Mouse (Mus musculus): Measurements from ENCODE around the gene Rnf6.

DNA sequence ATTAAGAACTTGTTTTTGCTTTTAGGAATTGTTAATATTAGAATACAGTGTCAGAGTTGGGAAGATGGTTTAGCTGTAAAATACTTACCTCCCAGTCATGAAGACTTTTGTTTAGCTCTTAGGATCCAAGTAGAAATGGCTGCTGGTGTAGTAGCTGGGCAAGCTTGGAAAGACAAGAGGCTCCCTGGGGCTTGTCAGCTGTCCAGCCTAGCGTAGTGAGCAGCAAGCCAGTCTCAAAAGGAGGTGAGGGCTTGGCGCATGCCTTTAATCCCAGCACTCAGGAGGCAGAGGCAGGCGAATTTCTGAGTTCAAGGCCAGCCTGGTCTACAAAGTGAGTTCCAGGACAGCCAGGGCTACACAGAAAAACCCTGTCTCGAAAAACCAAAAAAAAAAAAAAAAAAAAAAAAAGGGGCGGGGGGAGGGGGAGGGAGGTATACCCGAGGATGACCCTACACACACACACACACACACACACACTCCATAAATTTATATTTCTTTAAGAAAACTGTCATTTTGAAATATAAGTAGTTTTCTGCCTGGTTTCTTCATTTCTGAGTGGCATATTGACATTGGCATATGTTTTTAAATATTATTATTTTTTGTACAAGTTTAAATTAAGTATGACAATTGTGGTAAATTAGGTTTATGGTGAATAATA lies 44.7 kb upstream of the Rnf6 start:
- TF ChIP-seq POLR2A (IDR thresholded peaks at IDR 0.05; ENCODE audit: control insufficient read depth, low read depth, low read length): no peak
- no peak for TF ChIP-seq CTCF (IDR thresholded peaks at IDR 0.05; ENCODE audit: control insufficient read depth, insufficient read depth, insufficient replicate concordance, low read depth, low read length)
